Mouse (Mus musculus) intestine, postnatal 0 days (tissue): Measurements from ENCODE around the gene Fxyd3. TPM values are rescaled to one million over a fixed set of nuclear protein-coding genes. Genes with fewer than 3 reads are reported as not detected.

Source experiments
- ATAC-seq: fragments of 200-750 bp; cut with Nextera tagmentation; 2 replicates; pipeline ENCODE4 v1.8.0; 2017; ENCODE audit warnings: mild to moderate bottlenecking, moderate TSS enrichment, moderate library complexity
- H3K27ac ChIP-seq: fragments of 300-500 bp; sonication (generic); 2 replicates; pipeline ENCODE4 v1.5.1; 2014; ENCODE audit warnings: mild to moderate bottlenecking, low read depth, low read length, moderate library complexity
- H3K27me3 ChIP-seq: fragments of 300-500 bp; sonication (generic); replicated peaks from 2 replicates; pipeline ENCODE4 v1.6.1; 2014; ENCODE audit warnings: low read length, mixed read lengths; ENCODE audit not compliant: control insufficient read depth, insufficient read depth
- H3K36me3 ChIP-seq: fragments of 300-500 bp; sonication (generic); 2 replicates; pipeline ENCODE4 v1.6.1; 2014; ENCODE audit warnings: mild to moderate bottlenecking, moderate library complexity; ENCODE audit not compliant: control insufficient read depth, insufficient read depth
- H3K4me1 ChIP-seq: fragments of 300-500 bp; sonication (generic); replicated peaks from 2 replicates; pipeline ENCODE4 v1.6.1; 2014; ENCODE audit warnings: antibody characterized with exemption, low read length, mixed read lengths; ENCODE audit not compliant: control insufficient read depth, insufficient read depth
- H3K4me2 ChIP-seq: fragments of 300-500 bp; sonication (generic); replicated peaks from 2 replicates; pipeline ENCODE4 v1.6.1; 2014; ENCODE audit warnings: low read depth, mild to moderate bottlenecking, moderate library complexity
- H3K4me3 ChIP-seq: fragments of 300-500 bp; sonication (generic); 2 replicates; pipeline ENCODE4 v1.5.1; 2014; ENCODE audit warnings: low read depth, low read length
- H3K9ac ChIP-seq: fragments of 300-500 bp; sonication (generic); 2 replicates; pipeline ENCODE4 v1.6.1; 2014; ENCODE audit warnings: mild to moderate bottlenecking, low read depth, low read length
- H3K9me3 ChIP-seq: fragments of 300-500 bp; sonication (generic); 2 replicates; pipeline ENCODE4 v1.6.1; 2016; ENCODE audit warnings: mixed run types; ENCODE audit not compliant: control insufficient read depth
- CTCF ChIP-seq: sonication (generic); IDR thresholded peaks from 2 replicates; pipeline ENCODE4 v1.5.1; 2016; ENCODE audit warnings: low read depth, mild to moderate bottlenecking, control low read depth, antibody characterized with exemption, moderate library complexity
- WGBS: fragments of 180-500 bp; shearing (Covaris S2); extraction: QIAGEN DNeasy Blood & Tissue Kit; methylation state at CpG from one replicate; pipeline ENCODE4 v1.1.7; 2014; 5-methylcytosine and 5-hydroxymethylcytosine counted together
- polyA plus RNA-seq: library from polyadenylated mRNA; unstranded; fragments of >200 nt; fragmentation: Nextera tagmentation; extraction: Ambion mirVana; gene quantifications from 2 replicates; pipeline ENCODE4 v1.2.1, GENCODE M21; 2015

Fxyd3 gene
- polyA plus RNA-seq, result 40.4 and 48.0 TPM in 2 replicates

- no peak within 1 kb of the TSS for H3K9ac ChIP-seq
- H3K27me3 ChIP-seq, result no peaks in the 10 kb centered on the region
- peak; percentile 52 for ATAC-seq
- WGBS, result 23% methylated on average over 5 of the region's 5 CpGs
- H3K27ac ChIP-seq, result no peak within 1 kb of the TSS
- no peak within 1 kb of the TSS for H3K4me3 ChIP-seq
- no peaks in the 10 kb centered on the region for H3K9me3 ChIP-seq
- no peaks in the 10 kb centered on the region; the same call in 1 of the 2 replicates for H3K4me1 ChIP-seq
- H3K4me2 ChIP-seq, result peak within 1 kb of the TSS; percentile 21; the same call in 1 of the 2 replicates
- no peaks in the 10 kb centered on the region for H3K36me3 ChIP-seq
- no peak for TF ChIP-seq CTCF
Measured at GRCm38 (mm10) chr7:31076492-31076891, at the start of gene Fxyd3. Gene Fxyd3, minus strand, starts transcription at chr7:31076704.

DNA sequence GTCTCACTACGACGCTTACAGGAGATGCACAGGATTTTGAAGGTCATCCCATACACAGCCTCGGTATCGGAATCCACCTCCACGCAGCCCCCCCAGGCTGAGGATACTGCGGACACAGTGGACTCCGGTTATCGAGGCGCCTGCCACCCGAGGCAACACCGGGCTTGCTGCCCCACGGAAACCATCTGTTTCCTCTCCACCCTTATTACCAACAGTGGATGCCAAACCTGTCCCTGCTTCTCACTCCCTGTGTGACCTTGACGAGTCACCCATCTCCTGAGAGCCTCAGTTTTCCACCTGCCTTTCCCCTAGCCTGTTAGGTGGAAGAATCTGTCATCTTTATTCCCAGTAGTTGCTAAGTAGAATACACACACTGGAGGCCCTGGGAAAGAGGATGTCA lies 48.6 kb upstream of the Fxyd3 start:
- no peaks in the 10 kb centered on the region for H3K4me1 ChIP-seq
- peaks cover 5% of the 10 kb centered on the region; the same call in 1 of the 2 replicates for H3K36me3 ChIP-seq
- no peak overlapping the region for H3K4me3 ChIP-seq
- H3K27me3 ChIP-seq, result peaks cover 36% of the 10 kb centered on the region
- 68% methylated on average over 13 of the region's 13 CpGs for WGBS
- TF ChIP-seq CTCF, result no peak
- ATAC-seq, result no peak
- no peak overlapping the region for H3K9ac ChIP-seq
- no peaks in the 10 kb centered on the region for H3K9me3 ChIP-seq
- H3K4me2 ChIP-seq, result no peak overlapping the region
- no peak overlapping the region for H3K27ac ChIP-seq

GRCm38 (mm10) chr7:31124381-31124780 lies 47.9 kb upstream of the Fxyd3 start:
- no peak overlapping the region for H3K9ac ChIP-seq
- 85% methylated on average over 5 of the region's 5 CpGs for WGBS
- no peaks in the 10 kb centered on the region for H3K4me1 ChIP-seq
- TF ChIP-seq CTCF, result no peak
- no peaks in the 10 kb centered on the region for H3K36me3 ChIP-seq
- no peak overlapping the region for H3K4me2 ChIP-seq
- H3K9me3 ChIP-seq, result no peaks in the 10 kb centered on the region
- H3K4me3 ChIP-seq, result no peak overlapping the region
- no peak for ATAC-seq
- H3K27me3 ChIP-seq, result peaks cover 36% of the 10 kb centered on the region
- H3K27ac ChIP-seq, result no peak overlapping the region

GRCm38 (mm10) chr7:31123697-31124096 lies 47.2 kb upstream of the Fxyd3 start:
- Histone ChIP-seq H3K36me3 (no peaks in the 10 kb centered on the region), H3K27ac (no peak overlapping the region), H3K27me3 (peaks cover 36% of the 10 kb centered on the region), H3K9me3 (no peaks in the 10 kb centered on the region), H3K9ac (no peak overlapping the region), H3K4me1 (no peaks in the 10 kb centered on the region), H3K4me2 (no peak overlapping the region), H3K4me3 (no peak overlapping the region)
- 79% methylated on average over 3 of the region's 3 CpGs for WGBS
- no peak for ATAC-seq
- no peak for TF ChIP-seq CTCF

DNA sequence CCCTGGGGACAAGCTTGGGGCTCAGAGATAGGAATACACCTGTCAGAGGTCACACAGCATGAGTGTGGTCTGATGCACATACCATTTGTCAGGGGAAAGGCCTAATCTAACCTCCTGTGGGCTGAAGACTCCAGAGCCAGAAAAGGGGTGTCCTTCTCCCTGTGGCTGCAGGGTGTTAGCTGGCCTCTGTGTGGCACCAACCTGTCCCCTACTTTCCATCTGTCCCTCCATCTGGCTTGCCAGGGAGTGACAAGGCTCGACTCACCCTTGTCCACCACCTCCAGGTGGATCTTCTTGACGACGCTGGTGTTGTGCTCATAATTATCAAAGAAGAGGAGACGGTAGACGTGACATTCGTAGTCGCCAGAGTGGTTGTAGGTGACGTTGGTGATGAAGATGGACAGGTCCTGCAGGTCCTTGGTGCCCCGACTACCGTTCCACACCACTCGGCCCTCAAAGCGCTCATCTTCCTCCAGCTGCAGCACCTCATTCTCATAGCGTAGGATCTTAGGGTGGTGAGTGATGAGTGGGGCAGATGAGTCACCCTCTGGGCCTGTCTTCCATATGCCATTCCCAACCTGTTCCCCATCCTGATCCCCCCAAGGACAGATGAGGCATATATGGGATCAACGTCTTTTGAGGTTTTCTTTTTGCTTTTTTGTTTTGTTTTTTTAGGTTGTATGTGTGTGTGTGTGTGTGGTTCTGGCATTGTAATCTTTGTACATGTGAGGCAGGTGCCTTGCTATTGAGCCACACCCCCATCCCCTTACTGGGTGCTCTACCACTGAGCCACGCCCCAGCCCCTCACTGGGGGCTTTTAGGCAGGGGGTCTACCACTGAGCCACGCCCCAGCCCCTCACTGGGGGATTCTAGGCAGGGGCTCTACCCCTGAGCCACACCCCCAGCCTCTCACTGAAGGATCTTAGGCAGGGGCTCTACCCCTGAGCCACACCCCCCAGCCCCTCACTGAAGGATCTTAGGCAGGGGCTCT lies 46.4 kb upstream of the Fxyd3 start:
- Histone ChIP-seq H3K4me2 (no peak overlapping the region), H3K27me3 (peaks cover 32% of the 10 kb centered on the region), H3K9ac (no peak overlapping the region), H3K4me3 (no peak overlapping the region), H3K9me3 (no peaks in the 10 kb centered on the region), H3K4me1 (no peaks in the 10 kb centered on the region), H3K27ac (no peak overlapping the region), H3K36me3 (no peaks in the 10 kb centered on the region)
- TF ChIP-seq CTCF, result no peak
- ATAC-seq, result no peak
- WGBS, result 89% methylated on average over 16 of the region's 16 CpGs

- Histone ChIP-seq H3K4me1 (0 out of 2 replicates have a peak, but pooled peaks cover 7% of the 10 kb centered on the region), H3K4me3 (no peak overlapping the region), H3K9me3 (no peaks in the 10 kb centered on the region), H3K4me2 (no peak overlapping the region), H3K27me3 (0 out of 2 replicates have a peak, but pooled peaks cover under 1% of the 10 kb centered on the region), H3K36me3 (no peaks in the 10 kb centered on the region), H3K9ac (no peak overlapping the region), H3K27ac (no peak overlapping the region)
- TF ChIP-seq CTCF, result no peak
- WGBS, result 94% methylated on average over 5 of the region's 5 CpGs
- ATAC-seq, result no peak
Measured at GRCm38 (mm10) chr7:31119556-31119955, 43.1 kb upstream of the Fxyd3 start.
